Mouse (Mus musculus) heart, postnatal 25 days (tissue): ENCODE measurements at regions not wholly inside any gene's neighbourhood (a gene's known extent, or its start where the extent isn't known, plus 50 kb on each side); places are given as distances from the start of the nearest gene placed in this dataset.
"Not testable (repeated sequence)": the region's sequence is repeated elsewhere in the genome, so short reads cannot be mapped to it uniquely, and the experiment has no call there.

Experiments used
- DNase-seq: peaks from one replicate; pipeline ENCODE4 v3.0.0; 2022; ENCODE audit warnings: low spot score
- intact Hi-C: fragments of 180-260 bp; cut with DNase I; formaldehyde crosslinking; loops from one replicate; pipeline ENCODE4 v1.15.1; 2025

DNA sequence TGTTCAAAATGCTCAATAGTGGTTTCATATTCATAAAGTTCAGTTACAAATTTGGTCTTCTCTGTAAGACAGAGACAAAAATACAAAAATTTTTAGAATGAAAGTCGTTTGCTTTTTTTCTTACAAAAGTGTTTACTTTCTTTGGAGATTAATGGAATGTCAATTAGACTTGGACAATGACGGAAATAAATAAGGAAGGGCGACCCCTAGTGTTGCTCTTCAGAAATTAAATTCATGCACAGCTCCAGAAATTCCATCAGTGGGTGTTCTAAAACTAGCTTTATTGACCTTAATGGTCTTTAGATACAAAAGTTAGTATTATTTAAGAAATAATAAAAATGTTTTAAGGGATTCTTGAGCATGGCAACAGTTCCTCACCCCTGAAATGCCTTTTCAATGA lies 141.8 kb upstream of the Lama2 start:
- DNase-seq, result no peak
- intact Hi-C loops, result loop anchor here (5.0 to 10.0 kb wide), 2 partner anchors 629 to 1083 kb away; no protein-coding TSS in a partner anchor

DNA sequence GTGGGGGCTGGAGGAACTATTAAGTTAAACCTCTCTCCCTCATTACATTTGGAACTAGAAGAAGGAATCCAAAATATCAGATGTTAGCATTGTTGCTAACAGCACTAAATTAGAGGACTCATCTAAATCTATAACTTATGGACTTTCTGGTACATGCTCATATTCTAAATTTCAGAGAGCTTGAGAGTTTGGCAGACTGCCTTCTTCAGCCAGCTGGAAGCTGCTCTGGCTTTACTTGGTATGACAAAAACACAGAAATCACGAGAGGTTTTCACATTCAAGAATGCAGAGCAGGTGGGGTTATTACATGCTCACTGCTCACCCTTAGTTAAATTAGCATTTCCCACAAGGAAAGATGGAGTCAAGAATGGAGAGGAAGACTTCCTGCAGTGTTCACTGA lies 182.8 kb upstream of the Lama2 start:
- DNase-seq, result no peak
- intact Hi-C loops, result no loop called here

DNA sequence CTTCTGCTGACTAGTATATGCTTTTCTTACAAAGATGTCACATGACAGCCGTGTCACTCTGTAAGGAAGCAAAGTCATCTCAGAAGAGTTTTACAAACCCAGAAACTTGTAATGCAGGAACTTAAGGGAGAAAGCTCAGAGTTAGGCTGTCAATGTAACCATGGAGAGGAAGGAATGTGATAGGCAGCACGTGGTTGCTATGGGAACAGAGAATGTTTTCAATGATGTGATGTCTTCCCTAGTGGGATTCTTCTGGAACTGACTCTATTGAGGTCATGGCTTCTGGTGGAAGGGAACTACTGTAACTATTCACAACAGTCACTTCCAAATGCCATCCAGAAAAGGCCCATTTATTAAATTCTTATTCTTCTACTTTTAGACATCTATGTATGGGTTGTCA lies 190.0 kb upstream of the Lama2 start:
- no peak for DNase-seq
- intact Hi-C loops, result no loop called here

DNA sequence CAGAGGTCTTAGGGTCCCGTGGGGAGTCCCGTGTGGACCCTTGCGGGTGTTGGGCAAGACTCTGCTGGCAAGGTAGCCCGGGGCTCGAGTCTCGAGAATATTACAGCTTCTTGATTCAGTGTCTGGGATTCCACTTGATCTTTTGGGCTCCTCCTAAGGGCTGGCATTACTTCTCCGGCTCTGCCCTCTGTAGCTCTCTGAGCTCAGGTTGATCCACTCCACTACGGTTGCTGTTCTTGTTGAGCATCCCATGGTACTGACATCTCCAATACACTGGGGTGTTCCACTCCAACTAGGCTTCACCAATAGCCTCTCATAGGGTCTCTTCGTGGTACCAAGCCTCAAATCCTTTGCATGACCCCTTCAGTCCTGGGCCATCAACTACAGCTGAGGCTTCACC lies 206.1 kb upstream of the Lama2 start:
- intact Hi-C loops, DNase-seq: not testable (repeated sequence)

DNA sequence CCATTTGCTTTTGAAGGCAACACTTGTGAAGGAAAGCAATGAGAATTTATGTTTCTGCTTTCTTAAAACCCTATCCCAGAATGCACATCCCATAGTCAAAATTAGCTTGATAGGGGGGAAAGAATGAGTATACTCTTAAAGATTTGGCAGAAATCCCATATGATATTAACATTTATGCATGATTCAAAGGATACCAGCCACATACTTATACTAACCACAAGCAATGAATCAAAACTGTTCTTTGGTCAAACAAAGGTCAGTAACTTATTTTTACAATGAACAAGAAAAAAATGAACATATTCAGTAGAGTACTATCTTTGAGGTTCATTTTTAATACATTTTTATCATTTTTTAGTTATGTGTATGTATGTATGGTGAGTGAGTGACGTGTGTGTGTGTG lies 208.8 kb upstream of the Lama2 start:
- intact Hi-C loops, result no loop called here
- no peak for DNase-seq

DNA sequence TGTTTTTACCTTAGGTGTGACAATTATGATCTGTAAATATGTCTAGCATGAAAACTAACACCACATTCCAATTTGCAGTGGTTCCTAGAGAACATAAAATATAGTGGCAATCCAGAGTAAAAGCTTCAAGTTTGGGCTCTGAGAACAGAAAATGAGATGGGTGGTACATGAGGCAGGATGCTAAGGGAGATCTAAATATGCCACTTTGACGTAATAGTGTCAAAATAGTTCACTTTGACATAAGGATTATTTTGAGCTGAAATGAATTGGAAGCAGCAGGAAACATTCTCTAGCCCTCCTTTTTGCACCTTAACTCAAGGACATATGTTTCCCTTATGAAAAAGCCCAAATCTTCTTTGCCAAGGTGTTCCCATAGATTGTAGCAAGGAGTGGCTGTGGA lies 219.1 kb upstream of the Lama2 start:
- intact Hi-C loops, result no loop called here
- DNase-seq, result no peak

DNA sequence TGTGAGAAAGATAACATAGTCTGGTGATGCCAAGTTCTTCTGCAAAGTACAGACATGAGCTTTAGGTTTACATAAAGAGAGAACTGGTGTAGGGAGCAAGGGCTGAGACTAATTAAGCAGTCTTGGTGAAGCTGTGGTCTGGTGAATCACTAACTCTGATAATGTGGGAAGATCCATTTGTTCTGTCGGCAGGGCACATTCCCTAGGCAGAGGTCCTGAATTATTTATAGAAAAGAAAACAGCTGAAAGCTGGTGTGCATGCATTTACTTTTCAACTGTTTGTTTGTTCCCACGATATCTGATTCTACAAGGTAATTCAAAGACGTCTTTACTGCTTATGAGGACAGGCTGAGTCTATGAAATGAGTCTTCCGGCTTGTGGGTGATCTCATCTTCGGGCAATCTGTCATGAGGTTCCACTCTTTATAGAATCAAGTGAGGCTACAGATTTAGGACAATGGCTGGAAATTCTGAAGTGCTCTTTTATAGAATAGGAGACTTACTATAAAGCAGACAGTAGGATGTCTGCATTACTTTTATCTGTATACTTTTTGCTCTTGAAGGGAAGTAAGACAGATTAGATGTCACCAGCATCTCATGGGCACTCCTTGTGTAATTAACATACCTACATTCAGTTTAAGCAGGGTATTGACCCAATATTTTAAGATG lies 221.6 kb upstream of the Lama2 start:
- intact Hi-C loops, result no loop called here
- DNase-seq, result no peak

DNA sequence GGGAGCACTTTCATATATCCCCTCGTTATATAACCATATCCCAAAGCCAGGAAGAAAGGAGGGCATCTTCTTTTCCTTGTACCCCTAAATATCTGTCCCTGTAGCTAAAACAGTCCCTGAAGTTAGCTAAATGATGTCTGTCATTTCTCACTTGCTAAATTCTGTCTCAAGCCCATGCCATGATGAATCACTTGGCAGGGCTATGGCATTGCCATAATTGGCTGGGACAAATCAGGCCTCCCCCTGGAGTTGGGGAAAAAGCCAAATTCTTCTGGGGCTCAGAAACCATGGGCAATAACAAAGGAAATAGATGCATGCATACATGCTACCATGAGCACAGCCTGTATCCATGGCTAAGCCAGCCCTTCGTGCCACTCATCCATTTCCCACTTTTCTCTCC lies 223.5 kb upstream of the Lama2 start:
- intact Hi-C loops, result no loop called here
- no peak for DNase-seq

DNA sequence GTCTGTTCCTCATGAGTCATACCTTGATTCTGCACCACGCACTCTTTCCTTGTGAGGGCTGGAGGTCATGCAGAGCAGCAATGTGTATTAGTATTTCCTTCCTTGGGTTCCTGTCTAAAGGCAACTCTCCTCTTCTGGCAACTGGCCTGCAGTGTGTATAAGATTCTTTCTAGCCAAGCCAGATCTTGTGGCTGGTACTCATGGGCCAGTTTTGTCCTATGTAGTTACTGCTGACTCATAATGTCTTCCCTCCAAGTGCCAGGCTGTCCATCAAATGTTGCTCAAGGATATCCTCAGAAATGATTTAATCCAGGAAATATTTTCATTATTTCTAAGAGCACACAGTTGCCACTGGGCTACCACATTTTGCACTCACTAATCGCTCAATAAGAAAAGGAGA lies 211.0 kb upstream of the Ptprk start:
- intact Hi-C loops, result no loop called here

DNA sequence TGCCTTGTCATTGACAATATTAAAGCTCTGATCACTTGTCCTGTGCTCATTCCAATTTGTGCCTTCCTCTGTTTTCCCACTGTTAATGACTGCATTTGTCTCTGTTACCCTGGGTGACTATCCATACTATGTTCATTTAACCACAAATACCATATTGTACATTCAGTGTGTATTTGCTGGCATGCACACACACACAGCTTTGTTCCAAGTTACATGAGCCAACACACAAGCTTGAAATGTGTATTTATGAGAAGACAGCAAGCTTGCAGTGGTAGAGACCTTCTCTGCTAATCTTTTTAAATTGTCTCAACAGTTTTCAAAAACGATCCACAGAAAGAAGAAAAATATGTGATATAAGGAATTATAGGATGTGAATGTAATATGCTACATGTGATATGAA lies 193.8 kb upstream of the Ptprk start:
- intact Hi-C loops, result no loop called here
- no peak for DNase-seq

More for the DNA sequence above, 211.0 kb upstream of the Ptprk start:
- no peak for DNase-seq

DNA sequence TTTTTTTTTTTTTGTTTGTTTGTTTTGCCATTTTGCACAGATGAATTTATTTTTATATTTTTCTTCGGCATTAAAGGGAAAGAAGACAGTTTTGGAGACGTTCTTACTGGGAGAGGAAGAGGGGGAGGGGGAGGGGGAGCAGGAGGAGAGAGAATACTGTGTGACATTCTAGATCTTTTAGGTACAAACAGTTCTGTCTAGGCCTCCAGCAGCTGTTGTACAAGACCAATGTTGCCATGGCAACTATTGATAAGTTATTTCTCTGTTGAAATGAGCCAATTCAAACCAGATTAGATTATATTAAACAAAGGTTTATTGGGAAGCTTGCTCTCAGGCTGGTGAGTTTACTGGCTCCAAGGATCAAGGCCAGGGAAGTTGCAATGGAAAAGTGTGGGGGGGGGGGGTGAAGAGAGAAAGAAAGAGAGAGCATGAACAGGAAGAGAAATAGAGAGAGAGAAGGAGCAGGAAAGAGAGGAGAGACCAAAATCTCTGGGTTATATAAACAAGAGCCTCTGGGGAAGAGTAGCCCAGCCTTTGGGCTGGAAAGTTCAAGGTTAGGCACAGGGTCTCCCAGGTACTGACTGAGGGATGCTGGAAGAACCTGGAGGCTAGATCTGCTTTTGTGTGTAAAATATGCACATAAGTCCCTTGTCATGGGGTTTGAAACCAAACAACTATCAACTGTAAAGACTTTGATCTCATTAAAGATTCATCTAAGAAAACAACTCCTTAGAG lies 182.7 kb upstream of the Ptprk start:
- DNase-seq, result no peak

DNA sequence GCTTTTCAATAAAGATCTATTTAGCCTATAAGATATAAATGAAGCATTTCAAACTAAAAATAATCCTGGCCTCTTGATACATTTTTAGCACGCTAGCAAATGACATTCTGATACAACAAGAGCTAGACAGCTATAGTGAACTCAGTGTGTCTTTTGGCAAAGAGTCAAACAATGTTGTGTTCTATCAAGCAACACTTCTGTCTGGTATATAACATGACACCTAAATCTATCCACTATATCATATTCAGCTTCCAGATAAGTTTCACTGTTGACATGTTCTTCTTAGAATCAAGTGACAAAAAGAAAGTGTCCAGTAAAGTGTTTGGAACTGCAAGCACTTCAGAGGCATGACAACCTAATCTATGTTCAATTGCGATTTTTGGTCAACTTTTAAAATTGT lies 158.2 kb upstream of the Ptprk start:
- no peak for DNase-seq
- intact Hi-C loops, result no loop called here

More for the DNA sequence above, 182.7 kb upstream of the Ptprk start:
- intact Hi-C loops, result no loop called here

DNA sequence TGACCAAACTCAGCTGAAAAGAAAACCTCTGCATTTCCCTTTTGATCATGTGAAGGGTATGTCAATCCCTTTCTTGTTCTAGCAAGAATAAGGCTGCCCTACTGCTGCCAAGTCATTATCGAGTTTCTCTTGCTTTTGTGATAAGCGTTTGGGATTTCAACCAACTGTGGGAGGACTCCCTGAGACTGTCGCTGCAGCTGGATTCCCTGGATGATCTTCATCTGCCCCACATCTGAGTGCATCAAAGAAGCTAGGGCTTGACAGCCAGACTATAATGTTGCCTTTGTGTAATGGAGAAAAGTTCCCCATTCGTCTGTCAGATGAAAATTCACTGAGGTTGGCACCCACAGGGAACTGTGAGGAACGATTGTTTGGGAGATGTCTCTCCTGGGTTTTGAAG lies 147.4 kb upstream of the Ptprk start:
- intact Hi-C loops, result no loop called here

DNA sequence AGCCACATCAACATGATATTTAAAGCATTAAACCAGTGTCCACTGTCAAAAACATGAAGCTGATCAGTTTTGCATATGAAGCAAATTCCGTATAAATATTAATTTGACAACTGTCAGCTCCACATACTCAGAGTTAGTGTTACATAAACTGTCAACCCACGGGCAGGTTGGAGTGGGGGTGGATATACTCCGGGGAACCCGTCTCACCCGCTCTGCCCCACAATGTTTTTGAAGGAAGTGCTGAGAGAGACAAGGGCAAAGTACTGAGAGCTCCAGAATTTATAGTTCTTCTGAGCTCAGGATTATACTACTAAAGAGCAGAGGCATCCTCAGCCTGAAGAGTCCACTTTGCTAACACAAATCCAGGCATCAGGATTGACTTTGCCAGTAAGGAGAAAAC lies 132.5 kb upstream of the Ptprk start:
- no peak for DNase-seq
- intact Hi-C loops, result no loop called here

More for the DNA sequence above, 147.4 kb upstream of the Ptprk start:
- DNase-seq, result no peak

DNA sequence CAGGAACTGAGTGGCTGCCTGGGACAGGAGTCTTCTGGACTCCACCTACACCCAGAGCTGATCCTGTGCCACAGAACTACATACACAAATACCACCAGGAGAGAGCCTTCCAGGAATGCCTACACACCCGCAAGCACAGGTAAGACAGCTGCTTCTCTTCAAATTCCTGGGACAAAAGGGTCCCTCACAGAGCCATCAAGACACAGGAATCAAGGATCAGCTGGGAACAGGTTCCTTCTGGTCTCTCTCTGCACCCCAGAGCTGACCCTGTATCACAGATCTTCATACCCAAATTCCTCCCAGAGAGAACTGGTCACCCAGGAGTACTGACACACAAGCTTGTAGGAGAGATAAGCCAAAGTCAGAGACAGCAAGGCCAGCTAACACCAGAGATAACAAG lies 125.5 kb upstream of the Ptprk start:
- intact Hi-C loops, result no loop called here
- DNase-seq, result no peak

DNA sequence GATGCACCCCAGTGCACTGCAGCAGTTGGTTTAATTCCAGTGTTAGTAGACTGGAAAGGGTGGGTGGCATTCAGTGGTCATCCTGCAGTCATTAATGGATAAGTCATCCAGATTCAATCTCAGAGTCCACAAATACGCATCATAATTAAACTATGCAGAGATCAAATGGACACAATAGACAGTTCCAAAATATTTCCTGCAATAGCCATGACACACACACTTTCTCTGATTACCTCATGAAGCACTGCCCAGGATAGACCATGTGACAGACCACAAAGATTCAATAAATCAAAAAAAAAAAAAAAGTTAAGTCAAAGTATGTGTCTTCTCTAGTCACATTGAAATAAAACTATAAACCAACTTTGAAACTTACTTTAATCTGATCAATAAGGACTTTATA lies 106.4 kb upstream of the Ptprk start:
- intact Hi-C loops, result no loop called here

DNA sequence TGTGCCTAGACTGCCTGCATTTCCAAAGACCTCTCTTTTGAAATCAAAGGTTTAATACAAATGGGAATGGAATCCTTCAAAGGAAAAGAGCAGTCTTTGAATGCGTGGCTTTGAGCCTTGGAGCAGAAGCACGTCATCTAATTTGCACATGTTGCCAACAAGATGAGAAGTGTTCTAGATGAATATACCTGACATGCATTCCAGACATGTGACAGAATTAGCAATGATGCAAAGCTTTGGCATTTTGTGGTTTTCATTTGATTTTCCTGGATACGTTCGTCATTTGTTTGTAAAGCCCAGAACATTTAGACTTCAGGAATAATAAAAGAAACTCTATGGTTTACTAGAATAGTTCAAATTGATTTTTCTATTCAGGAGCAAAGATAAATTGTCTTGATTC lies 90.6 kb upstream of the Ptprk start:
- intact Hi-C loops, result no loop called here
- DNase-seq, result no peak

More for the DNA sequence above, 106.4 kb upstream of the Ptprk start:
- DNase-seq, result no peak

DNA sequence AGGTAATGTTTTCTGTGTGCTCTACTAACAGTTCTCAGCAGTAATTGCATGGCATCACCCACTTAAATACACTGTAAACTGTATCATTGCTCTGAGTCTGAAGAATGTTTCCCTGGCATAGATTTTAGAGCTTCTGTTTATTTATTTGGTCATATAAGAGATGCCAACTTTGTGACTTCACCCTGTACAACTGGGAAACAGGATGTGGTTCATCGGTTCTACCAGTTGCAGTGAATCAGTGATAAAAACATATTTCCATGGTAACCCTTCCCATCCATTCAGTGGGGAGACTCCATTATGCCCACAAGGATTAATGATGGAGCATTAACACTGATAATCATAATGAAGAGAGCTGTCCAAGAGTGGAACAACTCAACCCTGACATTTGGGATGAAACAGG lies 89.6 kb upstream of the Ptprk start:
- DNase-seq, result no peak
- intact Hi-C loops, result no loop called here

DNA sequence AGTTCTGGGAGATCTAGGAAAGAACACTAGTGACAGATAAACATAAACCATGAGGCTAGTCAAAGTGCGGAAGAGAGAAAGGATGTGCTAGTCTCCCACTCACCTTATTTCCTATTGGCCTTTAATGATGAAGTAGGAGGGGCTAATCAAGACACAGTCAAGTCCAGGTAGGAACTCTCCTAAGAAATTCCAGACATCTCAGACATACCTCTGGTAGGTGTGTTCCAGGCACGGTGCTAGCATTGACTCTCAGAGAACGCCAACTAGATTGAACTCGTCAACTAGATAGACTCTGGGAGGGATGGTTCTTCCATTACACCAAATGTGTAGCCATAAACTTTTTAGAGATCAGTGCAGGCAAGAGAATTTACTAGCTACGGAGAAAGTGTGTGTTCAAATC lies 87.6 kb upstream of the Ptprk start:
- intact Hi-C loops, result no loop called here
- DNase-seq, result no peak

DNA sequence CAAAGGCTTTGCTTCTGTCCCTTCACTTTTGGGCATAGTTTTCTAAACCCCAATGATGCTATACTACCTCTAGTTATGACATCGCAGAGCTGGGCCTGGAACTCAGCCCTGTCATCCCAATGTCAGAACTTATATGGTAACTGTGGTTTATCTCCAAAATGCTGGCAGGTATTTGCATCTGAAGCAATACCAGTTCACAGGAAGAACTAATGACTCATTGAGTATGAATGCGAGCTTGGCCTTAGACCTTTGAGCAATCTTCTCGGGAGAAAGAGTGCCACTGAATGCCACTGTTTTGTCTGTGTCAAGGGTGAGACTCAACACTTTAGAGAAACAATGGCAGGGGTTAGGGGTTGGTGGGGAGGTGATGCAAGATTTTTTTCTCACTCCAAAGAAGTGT lies 86.6 kb upstream of the Ptprk start:
- intact Hi-C loops, result no loop called here
- no peak for DNase-seq

DNA sequence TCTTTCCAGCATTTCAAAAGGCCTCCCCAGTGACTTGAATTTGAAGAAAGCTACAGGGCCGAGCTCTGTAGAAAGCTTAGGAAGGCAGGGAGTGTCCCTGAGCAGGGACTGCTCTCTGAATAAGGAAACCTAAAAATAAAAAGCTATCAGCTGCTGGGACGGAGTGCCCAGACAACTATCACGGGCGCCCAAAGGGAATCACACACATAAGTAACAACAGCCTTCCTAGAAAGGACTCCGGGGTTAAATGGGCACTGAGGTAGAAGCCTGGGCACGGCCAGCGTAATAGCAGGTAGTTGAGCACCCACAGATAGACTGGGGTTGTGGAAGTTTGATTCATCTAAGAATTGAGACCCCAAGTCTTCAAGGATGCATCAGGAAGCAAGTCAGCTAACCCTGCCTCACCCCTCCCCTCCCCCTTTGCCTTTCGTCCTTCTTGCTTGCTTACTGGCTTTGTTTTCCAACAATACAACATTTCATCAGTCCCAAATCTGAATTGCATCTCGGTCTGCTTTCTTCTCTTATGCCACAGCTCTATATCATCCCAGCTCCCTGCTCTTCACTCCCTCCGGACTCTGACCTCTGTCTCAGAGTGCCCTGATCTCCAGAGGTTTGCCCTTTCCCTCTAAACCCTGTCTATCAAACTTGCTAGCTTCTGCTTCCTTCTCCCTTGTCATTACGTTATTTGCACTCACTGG lies 84.1 kb upstream of the Ptprk start:
- DNase-seq, result no peak
- intact Hi-C loops, result no loop called here
